Mouse (Mus musculus) ovary, adult 2 months (tissue): Measurements from ENCODE around the gene S1pr4. TPM values are rescaled to one million over a fixed set of nuclear protein-coding genes. Genes with fewer than 3 reads are reported as not detected.

Source experiments
- polyA plus RNA-seq: library from polyadenylated mRNA; depleted of rRNA; stranded (reverse); fragments of >200 nt; gene quantifications from 2 replicates; pipeline ENCODE4 v1.2.3, GENCODE M21; 2012; rRNA removed

S1pr4 gene
- 4.2 and 5.4 TPM in 2 replicates for polyA plus RNA-seq

GRCm38 (mm10) chr10:81500032-81500431 lies at the start of gene S1pr4:
Gene S1pr4, minus strand, starts transcription at chr10:81500132.

GRCm38 (mm10) chr10:81545161-81545747 lies 45.3 kb upstream of the S1pr4 start, which contains the start of gene Gna11:
Gene Gna11, minus strand, starts transcription at chr10:81545190.

GRCm38 (mm10) chr10:81524051-81524605 lies 24.2 kb upstream of the S1pr4 start, which contains the start of gene Gna15:
Gene Gna15, minus strand, starts transcription at chr10:81524225.

GRCm38 (mm10) chr10:81496264-81496901 lies 3.5 kb downstream of the S1pr4 start, which contains the start of gene Ncln:
Gene Ncln, minus strand, starts transcription at chr10:81496392.

GRCm38 (mm10) chr10:81482533-81482889 lies 17.4 kb downstream of the S1pr4 start, which contains the start of gene Celf5:
Gene Celf5, minus strand, starts transcription at chr10:81482709.

GRCm38 (mm10) chr10:81455181-81455895 lies 44.6 kb downstream of the S1pr4 start, which contains the start of gene Nfic:
Gene Nfic, minus strand, starts transcription at chr10:81455635.

Other genes with a start within 250 kb of the S1pr4 start
- 3.3 and 4.2 TPM in 2 replicates for gene Matk, start 247.2 kb downstream of the S1pr4 start, polyA plus RNA-seq
- gene Mrpl54, start 233.2 kb downstream of the S1pr4 start, polyA plus RNA-seq, result 134 and 190 TPM in 2 replicates
- 170 and 185 TPM in 2 replicates for gene Apba3, start 233.2 kb downstream of the S1pr4 start, polyA plus RNA-seq
- 18.6 and 20.4 TPM in 2 replicates for gene Tjp3, start 208.6 kb downstream of the S1pr4 start, polyA plus RNA-seq
- 90.4 and 97.0 TPM in 2 replicates for gene Pip5k1c, start 207.2 kb downstream of the S1pr4 start, polyA plus RNA-seq
- 45.0 and 53.4 TPM in 2 replicates for gene Cactin, start 179.0 kb downstream of the S1pr4 start, polyA plus RNA-seq
- gene Tbxa2r, start 171.4 kb downstream of the S1pr4 start, polyA plus RNA-seq, result 34.6 and 38.7 TPM in 2 replicates
- 1.8 and 2.4 TPM in 2 replicates for gene Gipc3, start 156.9 kb downstream of the S1pr4 start, polyA plus RNA-seq
- gene Hmg20b, start 149.7 kb downstream of the S1pr4 start, polyA plus RNA-seq, result 168 and 202 TPM in 2 replicates
- gene Mfsd12, start 142.6 kb downstream of the S1pr4 start, polyA plus RNA-seq, result 43.4 and 67.4 TPM in 2 replicates
- gene 4930404N11Rik, start 134.3 kb downstream of the S1pr4 start, polyA plus RNA-seq, result 13.7 and 14.3 TPM in 2 replicates
- gene Fzr1, start 121.6 kb downstream of the S1pr4 start, polyA plus RNA-seq, result 189 and 205 TPM in 2 replicates
- 178 and 192 TPM in 2 replicates for gene Dohh, start 115.7 kb downstream of the S1pr4 start, polyA plus RNA-seq
- gene Gm48551, start 115.7 kb downstream of the S1pr4 start, polyA plus RNA-seq, result 10.9 and 15.0 TPM in 2 replicates
- 9.3 and 10.3 TPM in 2 replicates for gene Gm48552, start 111.1 kb downstream of the S1pr4 start, polyA plus RNA-seq
- gene Smim24, start 107.1 kb downstream of the S1pr4 start, polyA plus RNA-seq, result 16.3 and 19.5 TPM in 2 replicates
- gene Nfic, start 44.5 kb downstream of the S1pr4 start, polyA plus RNA-seq, result 63.2 and 87.3 TPM in 2 replicates
- gene Celf5, start 17.4 kb downstream of the S1pr4 start, polyA plus RNA-seq, result 0.77 and 1.4 TPM in 2 replicates
- 384 and 527 TPM in 2 replicates for gene Ncln, start 3.7 kb downstream of the S1pr4 start, polyA plus RNA-seq
- 3.2 and 3.5 TPM in 2 replicates for gene Gna15, start 24.1 kb upstream of the S1pr4 start, polyA plus RNA-seq
- 162 and 181 TPM in 2 replicates for gene Gna11, start 45.1 kb upstream of the S1pr4 start, polyA plus RNA-seq
- 2,184 and 2,590 TPM in 2 replicates for gene Aes, start 59.4 kb upstream of the S1pr4 start, polyA plus RNA-seq
- 497 and 508 TPM in 2 replicates for gene Tle2, start 74.4 kb upstream of the S1pr4 start, polyA plus RNA-seq
- 192 and 202 TPM in 2 replicates for gene Tle6, start 100.9 kb upstream of the S1pr4 start, polyA plus RNA-seq
- 0.47 and 0.74 TPM in 2 replicates for gene BC025920, start 106.1 kb upstream of the S1pr4 start, polyA plus RNA-seq
- 59.4 and 65.9 TPM in 2 replicates for gene Sirt6, start 127.7 kb upstream of the S1pr4 start, polyA plus RNA-seq
- gene Ankrd24, start 128.4 kb upstream of the S1pr4 start, polyA plus RNA-seq, result 62.1 and 90.5 TPM in 2 replicates
- 0.10 and 0.26 TPM in 2 replicates for gene Gm10778, start 148.9 kb upstream of the S1pr4 start, polyA plus RNA-seq
- 0.21 and 0.46 TPM in 2 replicates for gene Zfp433, start 204.7 kb upstream of the S1pr4 start, polyA plus RNA-seq